Mouse (Mus musculus) midbrain, embryonic 14.5 days (tissue): ENCODE results near the gene Mybph. TPM values are rescaled to one million over a fixed set of nuclear protein-coding genes. Genes with fewer than 3 reads are reported as not detected.

Experiments
- ATAC-seq: fragments of 200-750 bp; cut with Nextera tagmentation; 2 replicates; pipeline ENCODE4 v1.8.0; 2017; ENCODE audit warnings: moderate number of reproducible peaks, moderate library complexity; ENCODE audit not compliant: low FRiP score, low TSS enrichment
- DNase-seq: peaks from one replicate; pipeline ENCODE4 v3.0.0-alpha.2; 2015
- H3K27ac ChIP-seq: fragments of 300-500 bp; sonication (generic); replicated peaks from 2 replicates; pipeline ENCODE4 v1.5.1; 2014; ENCODE audit warnings: mild to moderate bottlenecking, low read depth, low read length, moderate library complexity
- H3K27me3 ChIP-seq: fragments of 300-500 bp; sonication (generic); 2 replicates; pipeline ENCODE4 v1.6.1; 2014; ENCODE audit warnings: low read length, control low read depth, mixed read lengths; ENCODE audit not compliant: control insufficient read depth, insufficient read depth
- H3K36me3 ChIP-seq: fragments of 300-500 bp; sonication (generic); 2 replicates; pipeline ENCODE4 v1.6.1; 2014; ENCODE audit warnings: low read length, control low read depth; ENCODE audit not compliant: control insufficient read depth, insufficient read depth
- H3K4me1 ChIP-seq: fragments of 300-500 bp; sonication (generic); 2 replicates; pipeline ENCODE4 v1.6.1; 2014; ENCODE audit warnings: mild to moderate bottlenecking, antibody characterized with exemption, low read length, control low read depth; ENCODE audit not compliant: control insufficient read depth, insufficient read depth
- H3K4me2 ChIP-seq: fragments of 300-500 bp; sonication (generic); 2 replicates; pipeline ENCODE4 v1.6.1; 2014; ENCODE audit warnings: mild to moderate bottlenecking, low read length, moderate library complexity
- H3K4me3 ChIP-seq: fragments of 300-500 bp; sonication (generic); replicated peaks from 2 replicates; pipeline ENCODE4 v1.5.1; 2014; ENCODE audit warnings: low read depth, low read length
- H3K9ac ChIP-seq: fragments of 300-500 bp; sonication (generic); replicated peaks from 2 replicates; pipeline ENCODE4 v1.6.1; 2014; ENCODE audit warnings: mild to moderate bottlenecking, low read length, moderate library complexity
- H3K9me3 ChIP-seq: fragments of 300-500 bp; sonication (generic); 2 replicates; pipeline ENCODE4 v1.6.1; 2016; ENCODE audit warnings: low read length, control low read depth, mixed read lengths; ENCODE audit not compliant: control insufficient read depth
- WGBS: fragments of 180-500 bp; shearing (Covaris S2); extraction: QIAGEN DNeasy Blood & Tissue Kit; methylation state at CpG from one replicate; pipeline ENCODE4 v1.1.7; 2014; 5-methylcytosine and 5-hydroxymethylcytosine counted together
- polyA plus RNA-seq: library from polyadenylated mRNA; unstranded; fragments of >200 nt; fragmentation: Nextera tagmentation; extraction: Ambion mirVana; gene quantifications from 2 replicates; pipeline ENCODE4 v1.2.1, GENCODE M21; 2014

Mybph gene
- polyA plus RNA-seq, 1 experiment from 2014 or later: 0.12 TPM

- Histone ChIP-seq H3K9ac (no peak overlapping the region), H3K27me3 (no peaks in the 10 kb centered on the region), H3K4me1 (peaks cover 6% of the 10 kb centered on the region), H3K27ac (no peak overlapping the region), H3K4me2 (no peak overlapping the region), H3K9me3 (no peaks in the 10 kb centered on the region), H3K4me3 (no peak overlapping the region), H3K36me3 (no peaks in the 10 kb centered on the region)
- ATAC-seq (no peak), DNase-seq (no peak)
- WGBS: 79% methylated on average over 6 of the region's 6 CpGs
These were observed 17.8 kb downstream of the Mybph start for GRCm38 (mm10) chr1:134211043-134211442.

GRCm38 (mm10) chr1:134211631-134212030 lies 18.4 kb downstream of the Mybph start:
- WGBS: 19% methylated on average over 2 of the region's 2 CpGs
- Histone ChIP-seq H3K9ac (no peak overlapping the region), H3K9me3 (no peaks in the 10 kb centered on the region), H3K4me3 (no peak overlapping the region), H3K27ac (no peak overlapping the region), H3K4me2 (no peak overlapping the region), H3K27me3 (no peaks in the 10 kb centered on the region), H3K4me1 (peaks cover 9% of the 10 kb centered on the region), H3K36me3 (no peaks in the 10 kb centered on the region)
- DNase-seq (no peak), ATAC-seq (no peak)

- ATAC-seq: no peak
- WGBS: 84% methylated on average over 5 of the region's 6 CpGs
- Histone ChIP-seq H3K27ac (no peak overlapping the region), H3K4me3 (no peak overlapping the region), H3K9me3 (no peaks in the 10 kb centered on the region), H3K4me2 (no peak overlapping the region), H3K27me3 (no peaks in the 10 kb centered on the region), H3K36me3 (no peaks in the 10 kb centered on the region), H3K9ac (no peak overlapping the region), H3K4me1 (peaks cover 9% of the 10 kb centered on the region)
- DNase-seq: no peak
These were observed 19.1 kb downstream of the Mybph start for GRCm38 (mm10) chr1:134212351-134212750.

- no peaks in the 10 kb centered on the region for H3K9me3 ChIP-seq
- WGBS: 81% methylated on average over 7 of the region's 7 CpGs
- no peaks in the 10 kb centered on the region for H3K27me3 ChIP-seq
- H3K27ac ChIP-seq: no peak overlapping the region
- H3K4me2 ChIP-seq: no peak overlapping the region
- ATAC-seq (no peak), DNase-seq (no peak)
- H3K36me3 ChIP-seq: no peaks in the 10 kb centered on the region
- no peak overlapping the region for H3K4me3 ChIP-seq
- no peak overlapping the region for H3K9ac ChIP-seq
- H3K4me1 ChIP-seq: peaks cover 9% of the 10 kb centered on the region
These were observed 20.2 kb downstream of the Mybph start for GRCm38 (mm10) chr1:134213405-134213804.

- WGBS: 45% methylated on average over 7 of the region's 7 CpGs
- DNase-seq (no peak), ATAC-seq (no peak)
- H3K4me2 ChIP-seq: no peak overlapping the region
- no peak overlapping the region for H3K4me3 ChIP-seq
- no peaks in the 10 kb centered on the region for H3K9me3 ChIP-seq
- no peak overlapping the region for H3K27ac ChIP-seq
- H3K27me3 ChIP-seq: no peaks in the 10 kb centered on the region
- no peak overlapping the region for H3K9ac ChIP-seq
- H3K36me3 ChIP-seq: no peaks in the 10 kb centered on the region
- H3K4me1 ChIP-seq: peaks cover 9% of the 10 kb centered on the region
These were observed 21.8 kb downstream of the Mybph start for GRCm38 (mm10) chr1:134215059-134215458.

- ATAC-seq (no peak; the same call in 1 of the 2 replicates), DNase-seq (peak; percentile 60)
- Histone ChIP-seq H3K9ac (0 out of 2 replicates have a peak overlapping the region, but pooled peaks have one; percentile 10), H3K4me3 (no peak overlapping the region), H3K36me3 (no peaks in the 10 kb centered on the region), H3K27me3 (no peaks in the 10 kb centered on the region), H3K9me3 (no peaks in the 10 kb centered on the region), H3K27ac (0 out of 2 replicates have a peak overlapping the region, but pooled peaks have one; percentile 8), H3K4me1 (peaks cover 9% of the 10 kb centered on the region), H3K4me2 (no peak overlapping the region)
- 20% methylated on average over 11 of the region's 11 CpGs for WGBS
These were observed 22.7 kb downstream of the Mybph start for GRCm38 (mm10) chr1:134215751-134216628.

- no peak for ATAC-seq
- H3K27me3 ChIP-seq: no peaks in the 10 kb centered on the region
- WGBS: 82% methylated on average over 2 of the region's 2 CpGs
These were observed 23.4 kb downstream of the Mybph start for GRCm38 (mm10) chr1:134216629-134216971.

GRCm38 (mm10) chr1:134217028-134217481 lies 23.8 kb downstream of the Mybph start:
- Histone ChIP-seq H3K9ac (no peak overlapping the region), H3K9me3 (no peaks in the 10 kb centered on the region), H3K4me3 (no peak overlapping the region), H3K4me1 (peaks cover 9% of the 10 kb centered on the region), H3K27ac (no peak overlapping the region), H3K4me2 (no peak overlapping the region), H3K27me3 (no peaks in the 10 kb centered on the region), H3K36me3 (no peaks in the 10 kb centered on the region)
- 69% methylated on average over 12 of the region's 12 CpGs for WGBS
- no peak for DNase-seq
- no peak for ATAC-seq

More at GRCm38 (mm10) chr1:134216629-134216971, 23.4 kb downstream of the Mybph start:
- H3K4me3 ChIP-seq: no peak overlapping the region
- no peak for DNase-seq
- no peak overlapping the region for H3K9ac ChIP-seq
- peaks cover 9% of the 10 kb centered on the region for H3K4me1 ChIP-seq
- H3K4me2 ChIP-seq: no peak overlapping the region
- no peaks in the 10 kb centered on the region for H3K36me3 ChIP-seq
- H3K27ac ChIP-seq: no peak overlapping the region
- H3K9me3 ChIP-seq: no peaks in the 10 kb centered on the region

- Histone ChIP-seq H3K4me3 (no peak overlapping the region), H3K36me3 (no peaks in the 10 kb centered on the region), H3K27me3 (no peaks in the 10 kb centered on the region), H3K4me2 (no peak overlapping the region), H3K4me1 (peaks cover 9% of the 10 kb centered on the region), H3K9ac (no peak overlapping the region), H3K27ac (no peak overlapping the region), H3K9me3 (no peaks in the 10 kb centered on the region)
- 85% methylated on average over 3 of the region's 3 CpGs for WGBS
- ATAC-seq (no peak), DNase-seq (no peak)
These were observed 24.7 kb downstream of the Mybph start for GRCm38 (mm10) chr1:134217942-134218341.
